Mouse (Mus musculus): ENCODE data around the gene Nisch.

DNA sequence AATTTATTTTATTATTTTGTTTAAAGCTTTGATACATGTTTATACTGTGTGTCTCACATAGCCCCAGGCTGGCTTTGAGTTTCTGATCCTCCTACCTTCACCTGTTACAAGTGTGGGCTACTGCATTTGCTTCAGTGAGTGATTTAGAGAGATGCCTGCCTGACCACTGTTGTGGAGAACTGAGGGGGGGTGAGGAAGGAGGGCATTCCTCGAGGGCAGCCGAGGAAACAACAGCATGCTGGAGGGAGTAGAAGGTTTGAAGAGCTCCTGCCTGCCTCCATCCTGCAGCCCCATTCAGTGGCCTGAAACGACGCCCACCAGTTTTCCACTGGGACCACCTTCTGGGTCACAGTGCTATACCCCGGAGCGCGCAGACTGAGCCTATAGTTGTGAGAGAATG, 51.3 kb downstream of the Nisch start:
- no peak for TF ChIP-seq CHD2 (IDR thresholded peaks at IDR 0.05; ENCODE audit: low read depth, low read length)
- TF ChIP-seq HCFC1 (IDR thresholded peaks at IDR 0.05; ENCODE audit: borderline replicate concordance, insufficient read depth, low read length): no peak
- no peak for TF ChIP-seq MAFK (IDR thresholded peaks at IDR 0.05; ENCODE audit: insufficient read depth, low read depth, low read length)

All from ES-E14 (cell line).